Mouse (Mus musculus) liver, embryonic 13.5 days (tissue): Measurements from ENCODE around the gene Vma21. TPM values are rescaled to one million over a fixed set of nuclear protein-coding genes. Genes with fewer than 3 reads are reported as not detected.

Experiments used
- ATAC-seq: fragments of 200-750 bp; cut with Nextera tagmentation; 2 replicates; pipeline ENCODE4 v1.8.0; 2017; ENCODE audit warnings: low read depth, mild to moderate bottlenecking, moderate number of reproducible peaks, moderate library complexity
- DNase-seq: peaks from one replicate; pipeline ENCODE4 v3.0.0; 2022
- H3K27ac ChIP-seq: fragments of 300-500 bp; sonication (generic); 2 replicates; pipeline ENCODE4 v1.5.1; 2015; ENCODE audit warnings: moderate library complexity, mild to moderate bottlenecking, inconsistent platforms
- H3K27me3 ChIP-seq: fragments of 300-500 bp; sonication (generic); 2 replicates; pipeline ENCODE4 v1.6.1; 2015; ENCODE audit warnings: mild to moderate bottlenecking, inconsistent platforms
- H3K36me3 ChIP-seq: fragments of 300-500 bp; sonication (generic); 2 replicates; pipeline ENCODE4 v1.6.1; 2015; ENCODE audit warnings: mild to moderate bottlenecking, inconsistent platforms
- H3K4me1 ChIP-seq: fragments of 300-500 bp; sonication (generic); replicated peaks from 2 replicates; pipeline ENCODE4 v1.6.1; 2015; ENCODE audit warnings: inconsistent platforms
- H3K4me2 ChIP-seq: fragments of 300-500 bp; sonication (generic); 2 replicates; pipeline ENCODE4 v1.6.1; 2015; ENCODE audit warnings: inconsistent platforms, mild to moderate bottlenecking, moderate library complexity
- H3K4me3 ChIP-seq: fragments of 300-500 bp; sonication (generic); replicated peaks from 2 replicates; pipeline ENCODE4 v1.5.1; 2015; ENCODE audit warnings: mild to moderate bottlenecking, inconsistent platforms
- H3K9ac ChIP-seq: fragments of 300-500 bp; sonication (generic); 2 replicates; pipeline ENCODE4 v1.6.1; 2015; ENCODE audit warnings: mild to moderate bottlenecking, inconsistent platforms
- H3K9me3 ChIP-seq: fragments of 300-500 bp; sonication (generic); replicated peaks from 2 replicates; pipeline ENCODE4 v1.6.1; 2016; ENCODE audit warnings: inconsistent platforms
- WGBS: fragments of 180-500 bp; shearing (Covaris S2); methylation state at CpG from one replicate; pipeline ENCODE4 v1.1.7; 2015; ENCODE audit not compliant: insufficient replicate concordance; 5-methylcytosine and 5-hydroxymethylcytosine counted together
- polyA plus RNA-seq: library from polyadenylated mRNA; unstranded; fragments of >200 nt; fragmentation: Nextera tagmentation; extraction: Ambion mirVana; gene quantifications from 2 replicates; pipeline ENCODE4 v1.2.1, GENCODE M21; 2015

Gene Vma21
- 36.9 and 39.0 TPM in 2 replicates for polyA plus RNA-seq

DNA sequence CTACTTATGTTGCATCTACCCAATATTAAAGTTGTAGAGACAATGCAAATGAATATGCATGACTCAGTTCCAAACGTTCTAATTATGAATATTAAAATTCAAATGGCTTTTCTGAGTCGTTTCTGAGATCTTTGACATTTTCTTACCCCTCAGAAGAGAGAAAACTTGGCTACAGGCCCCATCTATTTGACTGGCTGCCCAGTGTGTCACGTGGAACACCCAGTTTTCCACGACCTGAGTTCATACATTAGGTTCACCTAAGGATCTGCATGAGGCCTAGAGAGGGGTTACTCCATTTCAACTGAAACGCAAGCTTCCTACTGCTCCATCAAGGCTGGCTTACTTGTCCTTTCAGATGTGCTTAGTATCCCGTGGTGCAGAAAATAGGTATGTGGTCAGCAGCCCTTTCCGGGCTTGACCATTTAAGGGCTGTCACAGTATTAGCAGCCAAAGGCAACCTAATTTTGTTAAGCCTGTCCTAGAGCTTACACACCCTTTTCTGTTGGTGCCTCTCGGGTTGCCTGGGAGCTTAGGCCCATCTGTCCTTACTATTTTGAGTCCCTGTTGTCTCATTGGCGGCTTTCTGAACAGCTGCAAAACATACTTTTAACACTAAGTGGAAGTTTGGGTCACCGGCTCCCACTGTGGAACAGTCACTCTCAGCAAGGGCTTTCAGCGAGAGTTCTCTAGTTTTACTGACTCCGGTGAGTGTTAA is at the start of gene Vma21:
Gene Vma21, plus strand, starts transcription at position 294 of the 715 bp plus-strand sequence.
- peak within 1 kb of the TSS; percentile 64 for H3K4me2 ChIP-seq
- H3K9ac ChIP-seq: peak within 1 kb of the TSS; percentile 77
- peak within 1 kb of the TSS; percentile 82 for H3K27ac ChIP-seq
- no peaks in the 10 kb centered on the region for H3K27me3 ChIP-seq
- peak within 1 kb of the TSS; percentile 72 for H3K4me3 ChIP-seq
- peak; percentile 0 for DNase-seq
- ATAC-seq: no peak
- no peaks in the 10 kb centered on the region for H3K36me3 ChIP-seq
- no peaks in the 10 kb centered on the region for H3K9me3 ChIP-seq
- H3K4me1 ChIP-seq: peaks cover 6% of the 10 kb centered on the region; the same call in 1 of the 2 replicates
- 40% methylated on average over 12 of the region's 12 CpGs for WGBS

- H3K9ac ChIP-seq: no peak overlapping the region
- ATAC-seq: no peak
- no peaks in the 10 kb centered on the region for H3K9me3 ChIP-seq
- H3K27ac ChIP-seq: no peak overlapping the region
- H3K4me2 ChIP-seq: no peak overlapping the region
- H3K36me3 ChIP-seq: no peaks in the 10 kb centered on the region
- no peak for DNase-seq
- no peaks in the 10 kb centered on the region for H3K27me3 ChIP-seq
- no peaks in the 10 kb centered on the region for H3K4me1 ChIP-seq
- 65% methylated on average over 1 of the region's 1 CpGs for WGBS
- H3K4me3 ChIP-seq: no peak overlapping the region
Observed at GRCm38 (mm10) chrX:71767909-71768308, 47.8 kb upstream of the Vma21 start.

- no peaks in the 10 kb centered on the region for H3K27me3 ChIP-seq
- DNase-seq (no peak), ATAC-seq (no peak)
- H3K4me3 ChIP-seq: no peak overlapping the region
- no peaks in the 10 kb centered on the region for H3K36me3 ChIP-seq
- H3K27ac ChIP-seq: no peak overlapping the region
- no peaks in the 10 kb centered on the region for H3K9me3 ChIP-seq
- H3K4me1 ChIP-seq: no peaks in the 10 kb centered on the region
- H3K4me2 ChIP-seq: no peak overlapping the region
- no peak overlapping the region for H3K9ac ChIP-seq
- 9% methylated on average over 4 of the region's 4 CpGs for WGBS
Observed at GRCm38 (mm10) chrX:71791106-71791505, 24.6 kb upstream of the Vma21 start.

DNA sequence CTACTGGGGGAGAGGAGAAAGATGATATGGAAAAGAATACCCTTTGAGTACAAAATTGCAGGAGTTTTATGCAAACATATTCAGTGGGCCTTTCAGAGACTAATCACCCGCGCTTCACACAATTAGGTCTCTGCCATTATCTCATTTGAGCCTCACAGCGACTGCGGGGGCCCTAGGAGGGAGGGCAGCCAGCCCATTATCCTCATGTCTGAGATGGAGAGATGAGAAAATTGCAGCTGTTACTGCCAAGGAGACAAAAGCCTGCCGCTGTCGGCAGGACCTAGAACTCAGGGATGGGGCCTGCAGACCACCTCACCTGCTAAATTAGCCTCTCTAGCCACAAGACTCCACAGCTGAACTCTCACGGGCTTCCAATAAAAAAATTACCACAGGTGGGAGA is 18.0 kb upstream of the Vma21 start:
- no peaks in the 10 kb centered on the region for H3K9me3 ChIP-seq
- WGBS: 60% methylated on average over 7 of the region's 7 CpGs
- H3K4me3 ChIP-seq: no peak overlapping the region
- no peaks in the 10 kb centered on the region for H3K4me1 ChIP-seq
- DNase-seq (no peak), ATAC-seq (no peak)
- no peak overlapping the region for H3K9ac ChIP-seq
- 0 out of 2 replicates have a peak, but pooled peaks cover 4% of the 10 kb centered on the region for H3K27me3 ChIP-seq
- no peaks in the 10 kb centered on the region for H3K36me3 ChIP-seq
- no peak overlapping the region for H3K4me2 ChIP-seq
- H3K27ac ChIP-seq: no peak overlapping the region

DNA sequence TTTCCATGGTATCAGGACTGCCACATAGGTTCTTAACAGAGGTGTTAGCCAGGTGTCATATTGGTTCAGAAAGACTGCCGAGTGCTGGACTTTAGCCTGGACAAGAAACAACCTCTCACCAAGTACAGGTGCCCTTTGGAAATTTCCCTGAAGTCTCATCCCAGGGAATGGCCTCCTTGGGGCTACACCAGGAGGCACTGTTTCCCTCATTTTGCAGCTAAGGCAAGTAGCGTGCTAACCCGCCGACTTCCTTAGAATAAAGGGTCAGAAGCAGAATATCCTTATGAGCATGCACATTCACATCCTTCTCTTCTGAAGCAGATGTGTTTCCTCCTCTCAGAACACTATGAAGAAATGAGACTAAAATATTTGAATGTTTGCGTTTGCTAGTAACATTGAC is 16.8 kb upstream of the Vma21 start:
- no peak overlapping the region for H3K27ac ChIP-seq
- 46% methylated on average over 5 of the region's 5 CpGs for WGBS
- no peaks in the 10 kb centered on the region for H3K4me1 ChIP-seq
- H3K36me3 ChIP-seq: no peaks in the 10 kb centered on the region
- no peaks in the 10 kb centered on the region for H3K9me3 ChIP-seq
- no peak overlapping the region for H3K4me3 ChIP-seq
- H3K4me2 ChIP-seq: no peak overlapping the region
- no peak for ATAC-seq
- H3K27me3 ChIP-seq: 0 out of 2 replicates have a peak, but pooled peaks cover 4% of the 10 kb centered on the region
- no peak overlapping the region for H3K9ac ChIP-seq
- DNase-seq: no peak

DNA sequence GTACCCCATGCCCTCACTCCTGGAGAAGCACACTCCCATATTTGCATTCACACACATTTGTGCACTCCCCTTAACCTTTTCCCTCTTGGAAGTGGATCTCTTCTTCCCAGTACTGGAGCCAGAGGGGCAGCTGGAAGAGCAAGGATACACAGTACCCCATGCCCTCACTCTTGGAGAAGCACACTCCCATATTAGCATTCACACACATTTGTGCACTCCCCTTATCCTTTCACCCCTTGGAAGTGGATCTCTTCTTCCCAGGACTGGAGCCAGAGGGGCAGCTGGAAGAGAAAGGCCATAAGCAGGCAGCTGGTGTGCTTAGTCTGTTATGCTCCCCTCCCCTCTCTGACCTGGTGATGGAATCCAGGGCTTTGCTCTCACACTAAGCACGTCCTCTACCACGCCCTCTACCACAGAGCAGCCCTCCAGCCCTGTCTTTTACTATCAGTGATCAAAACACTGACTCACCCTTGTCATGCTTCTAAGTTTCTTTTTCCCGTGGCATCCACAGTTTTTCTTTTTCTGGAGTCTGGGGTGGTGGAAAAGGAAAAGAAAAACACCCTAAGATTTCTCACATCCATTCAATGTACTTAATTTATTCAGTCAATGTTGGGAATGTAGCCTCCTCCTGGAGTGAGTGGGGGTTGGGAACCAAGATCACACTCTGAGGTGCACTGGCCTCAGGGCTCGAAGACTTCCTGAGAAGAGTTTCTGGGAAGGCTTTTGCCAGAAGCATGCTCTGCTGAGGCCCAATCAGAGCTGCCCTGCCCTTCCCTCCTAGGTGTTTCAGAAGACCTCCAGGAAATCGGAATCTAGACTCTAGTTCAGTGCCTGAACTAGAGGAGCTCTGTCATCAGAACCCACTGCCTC is 3.5 kb upstream of the Vma21 start:
- no peak overlapping the region for H3K27ac ChIP-seq
- peaks cover 4% of the 10 kb centered on the region; the same call in 1 of the 2 replicates for H3K4me1 ChIP-seq
- H3K9ac ChIP-seq: no peak overlapping the region
- no peak overlapping the region for H3K4me2 ChIP-seq
- ATAC-seq (no peak), DNase-seq (no peak)
- H3K9me3 ChIP-seq: no peaks in the 10 kb centered on the region
- H3K36me3 ChIP-seq: no peaks in the 10 kb centered on the region
- no peak overlapping the region for H3K4me3 ChIP-seq
- 35% methylated on average over 5 of the region's 5 CpGs for WGBS
- H3K27me3 ChIP-seq: no peaks in the 10 kb centered on the region

- Histone ChIP-seq H3K36me3 (no peaks in the 10 kb centered on the region), H3K4me1 (peaks cover 6% of the 10 kb centered on the region; the same call in 1 of the 2 replicates), H3K9ac (peak overlapping the region; percentile 77), H3K9me3 (no peaks in the 10 kb centered on the region), H3K4me3 (peak overlapping the region; percentile 72), H3K27ac (peak overlapping the region; percentile 82), H3K27me3 (no peaks in the 10 kb centered on the region), H3K4me2 (peak overlapping the region; percentile 64)
- peak; percentile 97 for ATAC-seq
- peak; percentile 76 for DNase-seq
- WGBS: 18% methylated on average over 47 of the region's 52 CpGs
Observed at GRCm38 (mm10) chrX:71816401-71816857, 705 bp downstream of the Vma21 start.

GRCm38 (mm10) chrX:71816931-71817361 is 1.2 kb downstream of the Vma21 start:
- H3K27ac ChIP-seq: peak overlapping the region; percentile 82
- H3K4me2 ChIP-seq: peak overlapping the region; percentile 64
- peak overlapping the region; percentile 77 for H3K9ac ChIP-seq
- ATAC-seq: peak; percentile 62
- peaks cover 6% of the 10 kb centered on the region; the same call in 1 of the 2 replicates for H3K4me1 ChIP-seq
- peak overlapping the region; percentile 72 for H3K4me3 ChIP-seq
- H3K36me3 ChIP-seq: no peaks in the 10 kb centered on the region
- WGBS: 12% methylated on average over 11 of the region's 14 CpGs
- no peaks in the 10 kb centered on the region for H3K9me3 ChIP-seq
- DNase-seq: no peak
- H3K27me3 ChIP-seq: no peaks in the 10 kb centered on the region

DNA sequence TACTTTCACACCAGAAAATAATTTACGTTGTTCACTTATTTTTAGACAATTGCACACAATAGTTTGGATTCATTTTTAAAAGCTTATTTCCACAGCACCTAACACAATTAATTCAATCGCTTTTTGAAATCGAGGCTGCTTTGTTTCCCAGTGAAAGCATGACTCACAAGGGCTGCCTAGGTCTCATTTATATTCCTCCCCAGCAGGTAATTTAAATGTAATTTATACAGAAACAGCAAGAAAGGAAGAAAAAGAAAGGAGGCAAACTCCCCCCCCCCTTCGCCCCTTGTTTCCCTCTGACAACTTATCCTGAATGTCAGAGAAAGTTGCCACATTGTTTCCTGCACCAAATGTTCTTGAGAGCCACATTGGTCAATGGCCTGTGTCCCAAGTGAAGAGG is 23.2 kb downstream of the Vma21 start:
- WGBS: 67% methylated on average over 4 of the region's 4 CpGs
- no peak for ATAC-seq
- H3K27me3 ChIP-seq: no peaks in the 10 kb centered on the region
- no peaks in the 10 kb centered on the region for H3K4me1 ChIP-seq
- no peak overlapping the region for H3K4me3 ChIP-seq
- no peaks in the 10 kb centered on the region for H3K36me3 ChIP-seq
- no peak overlapping the region for H3K27ac ChIP-seq
- H3K4me2 ChIP-seq: no peak overlapping the region
- DNase-seq: no peak
- no peaks in the 10 kb centered on the region for H3K9me3 ChIP-seq
- H3K9ac ChIP-seq: no peak overlapping the region

- WGBS: 64% methylated on average over 4 of the region's 4 CpGs
- H3K36me3 ChIP-seq: no peaks in the 10 kb centered on the region
- DNase-seq (no peak), ATAC-seq (no peak)
- H3K27me3 ChIP-seq: no peaks in the 10 kb centered on the region
- H3K9ac ChIP-seq: no peak overlapping the region
- no peak overlapping the region for H3K4me3 ChIP-seq
- no peak overlapping the region for H3K27ac ChIP-seq
- no peaks in the 10 kb centered on the region for H3K9me3 ChIP-seq
- no peaks in the 10 kb centered on the region for H3K4me1 ChIP-seq
- H3K4me2 ChIP-seq: no peak overlapping the region
Observed at GRCm38 (mm10) chrX:71846696-71847095, 31.0 kb downstream of the Vma21 start.

- no peaks in the 10 kb centered on the region for H3K9me3 ChIP-seq
- no peak overlapping the region for H3K9ac ChIP-seq
- H3K27me3 ChIP-seq: no peaks in the 10 kb centered on the region
- H3K4me1 ChIP-seq: no peaks in the 10 kb centered on the region
- ATAC-seq (no peak), DNase-seq (no peak)
- no peak overlapping the region for H3K4me2 ChIP-seq
- H3K27ac ChIP-seq: no peak overlapping the region
- no peaks in the 10 kb centered on the region for H3K36me3 ChIP-seq
- H3K4me3 ChIP-seq: no peak overlapping the region
Observed at GRCm38 (mm10) chrX:71853798-71854197, 38.1 kb downstream of the Vma21 start.
